Mouse (Mus musculus): ENCODE results near the gene Stac3.
A peak's percentile ranks its signal among the peaks of the same experiment; 100 is the strongest.

Stac3 gene

DNA sequence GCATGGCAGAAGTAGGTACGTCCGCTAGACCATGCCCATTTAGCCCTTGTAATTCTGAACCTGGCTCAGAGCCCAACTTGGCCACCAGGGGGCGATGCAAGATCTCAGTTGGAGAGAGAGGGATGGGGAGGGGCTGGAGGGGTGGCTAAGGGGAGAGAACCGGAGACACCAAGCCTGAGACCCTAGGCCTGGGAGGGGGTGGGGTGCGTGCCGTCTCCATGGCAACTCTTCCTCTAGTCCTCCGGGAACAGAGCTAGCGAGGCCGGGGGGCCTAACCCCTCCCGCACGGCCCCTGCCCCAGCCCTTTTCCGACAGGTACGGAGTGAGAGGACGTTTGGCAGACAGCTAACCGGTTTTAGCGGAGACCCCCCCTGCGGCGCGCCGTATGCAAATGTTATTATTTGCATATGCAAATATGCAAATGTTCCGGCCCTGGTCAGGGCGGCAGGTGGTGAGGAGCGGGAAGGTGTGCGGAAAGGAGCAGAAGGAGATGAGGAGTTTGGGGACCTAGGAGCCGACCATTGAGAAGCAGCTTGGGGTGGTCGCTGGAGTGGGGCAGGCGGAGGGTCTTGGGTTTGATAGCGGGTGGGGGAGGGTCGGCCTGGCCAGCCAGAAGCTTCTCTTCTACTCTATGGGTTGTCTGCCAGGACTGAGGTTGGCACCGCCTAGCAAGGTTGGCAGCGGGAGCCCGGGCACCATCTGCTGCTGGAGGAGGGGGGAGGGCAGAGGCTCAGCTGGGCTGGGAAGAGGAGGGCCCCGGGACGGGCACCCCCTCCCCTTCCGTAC lies 7.8 kb downstream of the Stac3 start:
- DNase-seq (ENCODE audit: low spot score in 2 of 2), result peak; percentile 72 to 86

DNA sequence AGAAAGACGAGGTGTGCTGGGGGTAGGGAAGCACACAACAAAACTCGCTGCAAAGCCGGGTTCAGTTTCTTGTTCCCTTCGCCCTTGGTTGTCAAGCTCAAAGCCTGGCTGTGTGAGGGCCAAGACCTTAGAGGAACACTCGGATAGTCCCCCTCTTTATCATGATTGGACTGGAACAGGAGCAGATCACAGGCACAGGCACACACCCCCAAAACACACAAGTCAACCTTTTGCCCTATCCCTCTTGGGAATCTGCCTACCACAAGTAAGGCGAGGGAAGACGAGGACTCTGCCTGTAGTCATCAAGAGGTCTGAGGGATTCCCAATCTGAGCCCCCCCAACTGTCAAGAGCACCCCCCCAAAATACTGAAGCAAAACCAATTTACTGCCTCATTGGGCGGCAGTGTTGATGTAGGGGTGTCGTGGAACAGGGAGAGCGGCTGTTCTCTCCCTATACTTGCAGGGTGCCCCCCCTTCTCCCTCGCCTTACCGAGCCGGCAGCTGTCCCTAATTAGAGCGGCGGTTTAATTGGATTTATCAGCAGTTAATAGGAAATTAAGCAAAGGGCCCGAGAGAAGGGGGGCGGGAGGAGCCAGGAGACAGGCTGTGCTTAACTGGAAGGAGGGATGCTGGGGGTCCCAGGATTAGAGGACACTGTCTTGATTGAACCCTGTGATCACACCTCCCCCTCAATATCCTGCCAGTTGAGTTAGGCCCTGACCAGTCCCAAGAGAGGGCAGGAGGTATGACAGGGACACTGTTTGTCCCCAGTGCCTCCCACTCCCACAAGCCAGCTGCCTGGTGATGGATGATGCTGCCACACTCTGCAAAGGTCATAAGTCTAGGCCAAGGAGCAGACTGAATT lies 8.6 kb downstream of the Stac3 start:
- DNase-seq (ENCODE audit: low spot score in 2 of 2), result no peak

DNA sequence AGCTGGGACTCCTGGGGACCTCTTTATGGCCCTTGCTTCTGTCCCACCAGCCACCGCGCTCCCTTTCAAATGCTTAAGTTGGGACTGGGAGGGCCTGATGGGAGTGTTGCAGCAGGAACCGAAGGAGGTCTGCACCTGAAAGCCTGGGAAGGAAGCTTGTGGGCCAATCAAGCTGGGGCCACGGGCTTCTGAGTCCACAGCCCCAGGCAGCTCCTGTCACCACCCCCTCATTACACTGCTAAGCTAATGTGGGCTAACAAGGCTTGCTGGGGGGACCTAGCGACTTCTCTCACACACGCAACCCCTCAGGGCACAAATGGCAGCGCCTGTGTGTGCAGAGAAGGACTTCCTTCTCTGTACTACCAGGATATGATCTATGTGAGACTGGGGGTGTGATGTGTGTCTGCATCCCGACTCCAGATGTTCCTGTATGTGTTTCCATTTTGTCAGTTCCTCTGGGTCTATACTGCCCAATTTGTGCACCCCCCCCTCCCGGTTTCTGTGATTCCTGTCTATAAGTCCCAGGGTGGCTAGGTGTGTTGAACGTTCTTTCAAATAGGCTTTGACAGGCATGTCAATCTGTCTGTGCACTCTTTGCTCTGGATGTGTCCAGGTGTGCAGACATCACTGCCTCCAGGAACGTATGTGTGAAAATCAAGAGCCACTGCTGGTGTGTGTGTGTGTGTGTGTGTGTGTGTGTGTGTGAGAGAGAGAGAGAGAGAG lies 9.6 kb downstream of the Stac3 start:
- DNase-seq (ENCODE audit: low spot score in 2 of 2), result no peak

DNA sequence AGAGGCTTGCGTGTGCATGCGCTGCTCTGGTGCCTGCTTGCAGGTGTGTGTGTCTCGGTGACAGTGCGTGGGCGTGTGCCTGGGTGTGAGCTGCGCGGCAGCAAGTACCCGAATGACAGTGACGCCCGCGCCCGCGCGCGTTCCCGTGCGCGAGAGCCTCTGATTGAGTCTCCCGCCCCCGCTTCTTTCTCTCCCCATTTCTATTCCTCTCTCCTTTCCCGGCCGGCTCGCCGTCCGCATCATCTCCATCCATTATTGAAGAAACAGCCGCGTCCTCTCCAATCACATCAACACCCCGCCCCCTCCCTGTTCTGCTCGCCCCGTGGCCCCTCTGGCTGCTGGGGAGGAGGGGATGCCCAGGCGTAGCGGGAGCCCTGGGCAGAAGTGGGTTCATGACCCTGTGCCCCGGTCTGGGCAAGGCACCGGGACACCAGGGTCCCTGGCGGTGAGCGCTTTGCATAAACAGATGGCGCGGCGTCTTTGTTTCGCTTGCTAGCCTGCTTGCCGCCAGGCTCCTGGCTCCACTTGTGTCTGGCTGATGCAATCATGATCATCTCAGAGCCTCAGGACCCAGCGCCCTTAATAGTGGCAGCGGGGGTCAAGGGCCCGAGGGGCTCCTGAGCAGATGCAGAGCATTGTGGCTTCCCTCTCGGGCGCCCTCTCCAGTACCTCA lies 10.3 kb downstream of the Stac3 start:
- DNase-seq (ENCODE audit: low spot score in 2 of 2), result peak; percentile 77 to 87

DNA sequence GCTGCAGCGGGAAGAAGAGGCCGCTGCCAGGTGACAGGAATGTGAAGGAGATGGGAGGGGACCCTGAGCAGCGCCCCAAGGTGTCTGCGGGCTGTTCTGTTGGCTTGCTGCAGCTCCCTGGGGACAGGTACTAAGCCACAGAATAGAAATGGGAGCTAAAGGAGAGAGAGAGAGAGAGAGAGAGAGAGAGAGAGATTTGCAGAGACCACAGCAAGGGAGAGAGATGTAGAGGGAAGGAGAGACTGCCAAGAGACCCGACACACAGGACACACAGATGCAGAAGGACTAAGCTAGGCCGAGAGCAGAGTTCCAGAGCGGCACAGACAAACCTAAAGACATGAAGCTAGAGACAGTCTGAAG lies 10.8 kb downstream of the Stac3 start:
- no peak for DNase-seq (ENCODE audit: low spot score in 2 of 2)

DNA sequence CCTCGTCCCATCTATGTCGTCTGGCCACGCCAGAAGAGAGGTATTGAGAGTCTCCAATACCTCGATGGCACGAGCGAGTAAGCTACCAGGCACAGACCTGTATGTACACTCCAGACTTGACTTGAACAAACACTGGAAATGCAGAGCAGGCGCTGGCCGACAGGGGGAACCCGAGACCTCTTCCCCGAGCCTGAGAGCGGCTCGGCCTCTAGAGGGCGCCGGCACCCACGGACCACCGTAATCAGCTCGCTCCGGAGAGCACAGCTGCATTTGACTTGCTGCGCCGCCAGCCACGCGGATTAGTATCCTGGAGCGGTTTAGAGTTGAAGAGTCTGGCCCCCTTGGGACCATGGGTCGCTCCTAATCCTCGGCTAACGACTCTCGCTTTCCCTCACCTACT lies 11.3 kb downstream of the Stac3 start:
- DNase-seq (ENCODE audit: low spot score in 2 of 2), result peak; percentile 90 to 95

DNA sequence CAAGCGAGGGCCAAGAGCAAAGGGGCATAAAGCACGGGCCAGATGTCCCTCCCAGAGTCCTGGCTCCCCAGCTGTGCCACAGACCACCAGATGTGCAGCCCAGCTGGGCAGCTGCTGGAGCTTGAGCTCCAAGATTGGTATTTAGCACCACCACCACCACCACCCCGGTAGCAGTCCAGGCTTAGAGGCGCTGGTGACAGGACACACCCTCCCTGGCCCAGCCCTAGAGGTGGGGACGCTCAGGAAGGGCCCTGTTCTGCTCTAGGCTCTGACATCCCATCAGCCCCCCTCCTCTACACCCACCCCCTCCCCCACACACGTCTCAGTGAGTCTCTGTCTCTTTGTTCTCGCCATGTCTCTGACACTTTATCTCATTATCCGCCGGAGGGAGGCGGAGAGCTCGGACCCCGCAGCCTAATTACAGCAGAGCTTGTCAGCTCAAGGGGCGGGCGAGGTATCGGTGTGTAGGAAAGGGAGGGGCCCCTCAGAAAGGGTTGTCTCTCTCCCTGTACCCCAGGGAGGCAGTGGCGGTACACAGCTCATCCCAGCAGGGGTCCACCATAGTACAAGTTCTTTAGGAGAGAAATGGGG lies 12.1 kb downstream of the Stac3 start:
- no peak for DNase-seq (ENCODE audit: low spot score in 2 of 2)

DNA sequence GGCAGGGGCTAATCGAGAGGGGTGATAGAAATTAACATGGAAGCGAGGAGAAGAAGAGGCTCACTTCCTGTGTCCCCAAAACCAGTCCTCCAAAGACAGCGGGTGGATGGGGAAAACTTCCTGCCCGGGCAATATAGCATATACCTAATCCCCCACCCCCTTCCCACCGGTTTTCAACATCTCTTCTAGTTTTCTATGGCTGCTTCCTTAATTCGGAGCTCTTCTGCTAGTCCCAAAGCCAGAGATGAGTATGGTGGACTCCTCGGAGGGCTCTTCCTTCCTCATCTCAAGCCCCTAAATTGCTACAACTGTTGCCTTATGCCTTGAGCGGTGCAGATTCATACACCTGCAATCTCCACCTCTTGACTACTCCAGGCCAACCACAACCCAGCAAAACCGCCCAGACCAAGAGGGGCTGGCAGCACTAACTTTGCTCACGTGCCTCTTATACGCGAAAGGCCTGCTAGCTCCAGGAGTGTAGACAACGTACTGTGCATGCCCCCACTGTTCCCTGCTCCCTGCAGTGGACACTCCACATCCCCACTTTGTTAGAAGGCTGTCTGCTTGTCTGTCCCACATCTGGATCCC lies 12.7 kb downstream of the Stac3 start:
- DNase-seq (ENCODE audit: low spot score in 2 of 2), result no peak

DNA sequence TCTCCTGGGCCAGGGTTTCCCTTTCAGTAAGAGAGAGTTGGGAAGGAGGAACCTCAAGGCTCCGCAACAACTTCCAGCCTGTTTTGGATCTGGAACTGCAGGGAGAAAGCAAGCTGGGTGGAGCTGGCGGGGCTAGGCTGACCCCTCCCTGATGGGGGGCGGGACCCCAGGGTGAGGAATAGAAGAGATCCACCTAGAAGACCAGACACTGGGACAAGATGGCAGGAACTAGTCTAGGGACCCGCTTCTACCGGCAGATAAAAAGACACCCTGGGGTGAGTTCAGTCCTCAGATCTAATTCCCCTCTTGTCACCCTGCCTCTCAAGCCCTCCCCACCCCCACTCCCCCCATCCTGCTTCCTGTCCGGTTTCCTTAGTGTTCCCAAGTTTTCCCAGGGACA lies 13.3 kb downstream of the Stac3 start, which contains the start of gene Ndufa4l2:
Ndufa4l2 (plus strand) TSS at position 204 of the 400 bp plus-strand sequence.
- DNase-seq (ENCODE audit: low spot score in 2 of 2), result no peak

DNA sequence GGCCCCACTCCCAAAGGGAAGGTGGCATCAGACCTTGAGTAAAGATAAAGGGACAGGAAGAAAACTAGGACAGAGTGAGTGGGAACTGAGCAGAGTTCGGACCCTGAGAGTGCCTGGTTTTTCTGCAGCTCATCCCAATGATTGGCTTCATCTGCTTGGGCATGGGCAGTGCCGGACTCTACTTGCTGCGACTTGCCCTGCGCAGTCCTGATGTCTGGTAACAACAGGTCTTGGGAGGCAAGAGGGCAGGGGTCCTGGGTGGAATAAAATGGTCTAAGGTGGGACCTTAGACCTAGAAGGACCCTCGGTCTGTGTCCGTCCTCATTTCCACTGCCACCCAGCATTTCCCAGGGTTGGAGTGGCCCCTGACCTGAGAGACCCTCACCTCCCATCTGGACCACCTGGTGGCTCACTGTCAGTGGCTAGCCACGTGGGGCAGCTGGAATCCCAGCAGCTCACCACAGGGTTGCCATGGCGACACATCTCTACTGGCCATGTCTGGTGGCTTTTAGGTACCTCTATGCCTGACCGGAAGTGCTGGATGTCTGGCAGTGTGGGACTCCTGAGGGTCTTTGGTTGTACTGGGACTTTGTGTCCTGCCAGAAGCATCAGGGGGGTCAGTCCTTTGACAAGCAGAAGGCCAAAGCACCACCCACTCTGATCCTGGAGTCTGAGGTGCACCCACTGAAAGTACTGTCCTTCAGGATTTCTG lies 13.9 kb downstream of the Stac3 start:
- no peak for DNase-seq (ENCODE audit: low spot score in 2 of 2)

DNA sequence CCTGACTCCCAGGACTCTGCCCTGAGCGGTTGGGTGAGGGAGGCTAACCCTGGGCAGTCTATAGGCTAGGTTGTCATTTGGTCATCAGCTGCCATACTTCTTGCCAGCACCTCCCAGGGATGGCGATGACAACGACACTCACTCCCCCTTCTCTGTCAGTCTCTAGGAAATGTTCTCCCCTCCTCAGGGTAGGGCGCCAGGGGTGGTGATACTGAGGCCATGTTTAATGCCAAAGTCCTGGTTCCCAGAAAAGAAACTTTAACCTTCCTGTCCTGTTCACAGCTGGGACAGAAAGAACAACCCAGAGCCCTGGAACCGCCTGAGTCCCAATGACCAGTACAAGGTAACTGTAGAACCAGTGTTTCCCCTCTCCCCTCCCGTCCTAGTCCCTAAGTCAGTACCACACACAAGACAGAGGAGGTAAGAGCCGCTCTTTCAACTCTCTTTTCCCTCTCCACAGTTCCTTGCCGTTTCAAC lies 14.5 kb downstream of the Stac3 start:
- DNase-seq (ENCODE audit: low spot score in 2 of 2), result no peak

DNA sequence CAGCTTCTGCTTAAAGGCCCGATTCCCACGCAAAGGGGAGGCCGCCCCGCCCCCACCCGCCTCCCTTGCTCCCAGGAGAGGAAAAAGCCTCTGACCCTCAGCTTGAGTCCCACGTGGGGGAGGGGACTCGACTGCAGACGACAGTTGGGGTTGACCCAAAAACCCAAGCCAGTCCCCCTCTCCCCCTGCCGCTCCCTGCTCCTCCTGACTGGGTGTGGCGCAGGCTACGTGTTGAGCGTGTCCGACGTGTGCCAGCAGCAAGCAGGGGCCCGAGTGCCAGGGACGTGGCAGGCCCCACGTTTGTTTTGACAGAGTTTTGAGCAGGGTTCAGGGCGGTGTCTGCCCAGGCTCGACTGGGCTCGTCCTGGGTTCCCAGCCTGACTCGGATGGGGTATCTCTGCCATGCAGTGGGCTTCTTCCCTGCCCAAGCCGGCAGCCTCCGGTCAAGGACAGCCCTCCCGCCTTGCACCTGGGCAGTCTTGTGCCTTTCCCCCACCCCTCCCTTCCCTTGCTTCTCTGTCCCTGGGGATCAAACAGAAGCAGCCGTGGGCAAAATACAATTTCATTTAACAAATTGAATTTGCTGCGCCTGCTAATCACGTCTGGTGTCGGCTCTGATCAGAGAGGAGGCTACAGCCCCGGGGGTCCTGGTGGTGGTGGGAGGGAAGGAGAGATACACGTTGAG lies 15.2 kb downstream of the Stac3 start:
- no peak for DNase-seq (ENCODE audit: low spot score in 2 of 2)

DNA sequence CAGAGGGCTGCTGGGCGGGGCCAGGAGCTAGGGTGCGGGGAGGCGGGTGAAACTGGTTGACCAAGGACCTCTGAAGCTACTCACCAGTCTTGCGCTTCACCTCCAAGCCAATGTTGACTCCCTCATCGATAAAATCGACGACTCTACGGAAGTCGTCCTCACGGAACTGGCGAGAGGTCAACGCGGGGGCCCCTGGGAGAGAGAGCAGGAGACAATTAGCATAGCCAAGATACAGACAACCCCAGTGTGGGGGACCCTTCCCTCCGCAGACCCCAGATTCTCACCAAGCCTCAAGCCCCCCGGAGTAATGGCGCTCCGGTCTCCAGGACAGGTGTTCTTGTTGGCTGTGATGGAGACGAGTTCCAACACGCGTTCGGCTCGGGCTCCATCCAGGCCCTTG lies 16.5 kb downstream of the Stac3 start:
- no peak for DNase-seq (ENCODE audit: low spot score in 2 of 2)

DNA sequence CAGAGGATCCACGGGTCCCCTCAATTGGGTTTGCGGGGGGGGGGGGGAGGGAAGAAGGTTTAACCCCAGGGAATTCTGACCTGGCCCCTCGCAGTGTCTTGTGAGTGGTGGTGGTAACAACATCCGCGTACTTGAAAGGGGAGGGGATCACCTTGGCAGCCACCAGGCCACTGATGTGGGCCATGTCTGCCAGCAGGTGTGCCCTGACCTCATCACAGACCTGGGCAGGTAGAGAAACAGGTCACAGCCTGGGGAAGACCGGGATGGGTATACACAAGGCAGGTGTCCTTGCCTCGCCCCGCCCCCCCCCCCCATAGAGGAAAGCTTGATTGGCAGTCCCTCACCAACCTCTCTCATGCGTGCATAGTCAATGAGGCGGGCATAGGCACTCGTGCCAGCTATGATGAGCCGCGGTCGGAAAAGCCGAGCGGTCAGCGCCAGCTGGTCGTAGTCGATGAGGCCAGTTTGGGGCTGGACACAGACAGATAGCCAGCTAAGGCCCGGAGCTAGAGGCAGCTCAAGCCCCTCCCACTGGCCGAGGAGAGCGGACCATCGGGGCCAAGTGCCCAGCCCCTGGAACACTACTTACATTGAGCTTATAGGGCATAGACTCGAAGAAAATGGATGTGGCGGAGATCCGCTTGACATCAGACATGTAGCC lies 17.7 kb downstream of the Stac3 start:
- DNase-seq (ENCODE audit: low spot score in 2 of 2), result no peak

DNA sequence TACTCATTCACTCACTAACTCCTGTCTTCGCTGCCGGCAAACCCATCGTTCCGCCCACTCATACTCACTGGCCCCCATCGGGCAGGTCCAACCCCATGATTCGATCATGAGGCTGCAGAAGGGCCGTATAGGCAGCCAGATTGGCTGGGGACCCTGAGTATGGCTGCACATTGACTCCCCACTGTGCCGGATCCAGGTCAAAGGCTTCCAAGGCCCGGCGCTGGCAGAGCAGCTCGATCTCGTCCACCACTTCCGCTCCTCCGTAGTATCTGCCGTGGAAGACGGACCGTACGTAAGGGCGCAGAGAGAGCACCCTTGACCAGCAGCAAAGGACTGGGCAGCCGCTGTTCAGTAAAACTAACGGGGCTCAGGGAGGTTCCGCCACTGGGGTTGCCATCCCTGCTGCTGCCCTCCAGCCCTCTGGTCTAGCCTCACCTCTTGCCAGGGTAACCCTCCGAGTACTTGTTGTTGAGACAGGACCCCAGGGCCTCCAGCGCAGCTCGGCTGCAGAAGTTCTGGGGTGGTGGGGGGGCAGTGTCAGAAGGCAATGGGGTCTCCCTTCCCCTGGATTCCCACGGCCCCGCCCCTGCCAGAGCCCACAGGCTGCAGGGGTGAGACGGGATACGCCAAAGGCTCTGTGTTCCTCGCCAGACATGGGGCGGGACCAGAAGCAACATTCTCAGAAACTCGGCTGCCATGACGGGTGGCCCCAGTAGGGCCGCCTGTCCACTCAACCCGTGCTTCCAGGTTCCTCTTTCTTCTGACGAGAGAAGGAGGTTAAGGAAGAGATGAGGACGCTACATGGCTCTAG lies 18.6 kb downstream of the Stac3 start:
- DNase-seq (ENCODE audit: low spot score in 2 of 2), result no peak

DNA sequence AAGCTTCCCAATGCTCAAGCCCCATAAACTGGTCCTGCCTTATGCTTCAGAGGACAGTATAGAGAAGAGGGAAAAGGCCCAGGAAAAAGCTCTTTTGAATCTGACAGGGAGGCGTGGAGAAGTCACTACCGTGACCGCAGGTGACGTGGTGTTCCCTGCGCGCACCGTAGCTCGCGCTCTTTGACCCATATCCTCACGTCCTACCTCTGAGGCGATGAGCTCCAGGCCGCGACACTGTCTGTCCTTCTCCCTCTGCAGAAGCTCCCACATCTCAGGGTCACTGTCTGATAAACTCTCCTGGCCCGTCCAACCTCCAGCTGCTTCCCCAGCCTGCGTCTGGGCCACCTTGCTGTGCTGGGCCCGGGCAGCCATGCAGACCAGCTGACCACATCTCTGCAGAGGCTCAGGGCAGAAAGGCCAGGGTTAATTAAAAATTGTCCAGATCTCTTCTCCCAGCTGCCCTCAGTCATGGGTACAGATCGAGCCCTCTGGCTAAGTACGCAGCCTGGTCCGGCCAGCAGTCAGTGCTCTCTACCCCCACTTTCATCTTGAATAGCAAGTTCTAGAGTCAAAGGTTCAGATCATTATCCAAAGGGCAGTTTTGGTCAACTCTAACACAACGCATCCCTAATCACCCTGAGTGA lies 19.4 kb downstream of the Stac3 start:
- DNase-seq (ENCODE audit: low spot score in 2 of 2), result no peak

DNA sequence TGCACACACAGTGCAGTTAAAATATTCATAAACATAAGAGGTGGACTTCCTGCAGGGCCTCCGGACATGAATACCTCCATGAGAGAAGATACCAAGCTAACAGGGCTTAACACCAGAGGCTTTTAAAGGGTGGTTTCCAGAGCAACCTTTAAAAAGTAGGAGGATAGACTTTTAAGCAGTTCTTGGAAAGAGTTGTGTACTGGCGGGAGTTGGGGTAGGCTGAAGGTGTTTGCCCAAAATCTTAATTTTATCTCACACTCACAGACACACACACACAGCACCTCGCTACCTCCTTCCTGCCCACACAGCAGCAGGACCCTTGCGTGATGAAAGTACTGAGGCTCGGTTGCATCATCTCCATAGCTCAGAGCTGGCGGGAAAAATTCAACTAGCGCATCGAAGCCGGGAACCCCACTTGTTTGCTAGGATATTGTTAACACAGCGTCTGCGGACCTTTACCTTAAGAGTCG lies 20.2 kb downstream of the Stac3 start:
- no peak for DNase-seq (ENCODE audit: low spot score in 2 of 2)

Measured in frontal cortex, postnatal 14 days (tissue).